In genomic region chr17:63644390-63644789, GRCm38 (mm10) we compare ENCODE assay signal across 11 mouse cellular contexts.
DNase-seq lines count a peak whose midpoint lies in the region; ATAC-seq and TF ChIP-seq lines count a peak whose summit lies in the region.
"Had no signal": no experiment of that assay in that cellular context is flagged by ENCODE, and none has a peak within 500 bp of the region (broad histone marks: within the 10 kb centered on the region; RNA-seq: fewer than 3 reads in every experiment).

No protein-coding gene starts in this region.

- no peaks in the 10 kb centered on the region for H3K9me3 ChIP-seq in kidney, postnatal 0 days (replicated peaks; ENCODE audit: low read length)
- H3K9me3 ChIP-seq: limb, embryonic 15.5 days had no signal

- no peak overlapping the region for H3K4me3 ChIP-seq in kidney, postnatal 0 days (replicated peaks; ENCODE audit: low read depth, low read length)
- H3K4me3 ChIP-seq: limb, embryonic 15.5 days had no signal

- H3K27ac ChIP-seq in kidney, postnatal 0 days: no peak overlapping the region
- H3K27ac ChIP-seq: limb, embryonic 15.5 days had no signal

- H3K27me3 ChIP-seq in kidney, postnatal 0 days (ENCODE audit: insufficient read depth, low read length): no peaks in the 10 kb centered on the region
- H3K27me3 ChIP-seq: limb, embryonic 15.5 days had no signal

- H3K9ac ChIP-seq in kidney, postnatal 0 days (ENCODE audit: low read depth, low read length): no peak overlapping the region
- H3K9ac ChIP-seq: limb, embryonic 15.5 days had no signal

- no peak for TF ChIP-seq CTCF in kidney, postnatal 0 days (IDR thresholded peaks at IDR 0.05; ENCODE audit: low read depth)

- 56% methylated on average over 4 of the region's 4 CpGs for WGBS in kidney, postnatal 0 days

- DNase-seq in kidney, postnatal 0 days (ENCODE audit: low spot score): peak; percentile 24
- DNase-seq in kidney, adult 18-20 months: no peak
- peak; percentile 25 to 40 for DNase-seq in cerebellum, adult 18-20 months
- DNase-seq in cerebellum, postnatal 10 days: peak; percentile 31 to 40
- peak; percentile 43 to 68 for DNase-seq in heart, adult 9 months (ENCODE audit: low spot score in 2 of 2)
- DNase-seq in thymus, postnatal 10 days (ENCODE audit: low spot score in 2 of 2): no peak
- DNase-seq in spleen, postnatal 10 days (ENCODE audit: low spot score in 2 of 2): no peak
- DNase-seq: lung, postnatal 10 days; thymus, postnatal 14 days had no signal

- H3K4me1 ChIP-seq in kidney, postnatal 0 days (replicated peaks; ENCODE audit: insufficient read depth, low read length): no peaks in the 10 kb centered on the region
- H3K4me1 ChIP-seq: limb, embryonic 15.5 days had no signal

- H3K36me3 ChIP-seq in kidney, postnatal 0 days (ENCODE audit: insufficient read depth, low read length): no peaks in the 10 kb centered on the region
- H3K36me3 ChIP-seq: limb, embryonic 15.5 days had no signal

- ATAC-seq in kidney, postnatal 0 days (replicated peaks; ENCODE audit: low FRiP score, low read depth): no peak
- ATAC-seq: forebrain, embryonic 14.5 days had no signal

- no peak overlapping the region for H3K4me2 ChIP-seq in kidney, postnatal 0 days (ENCODE audit: low read length)
- H3K4me2 ChIP-seq: limb, embryonic 15.5 days had no signal

Comparison
In these comparisons a context has a peak if more than half of its experiments do, and no peak if none do; other contexts are left out.
1. DNase-seq: peak in kidney, postnatal 0 days (single experiment), cerebellum, adult 18-20 months (2 of 2), cerebellum, postnatal 10 days (2 of 2) and heart, adult 9 months (2 of 2); none in kidney, adult 18-20 months (single experiment), thymus, postnatal 10 days (0 of 2) and spleen, postnatal 10 days (0 of 2).